Mouse (Mus musculus) ES-Bruce4 (cell line): ENCODE results near the gene Cox17.

ENCODE experiments used
- CTCF ChIP-seq: IDR thresholded peaks from one replicate; pipeline ENCODE4 v1.8.1; 2011; ENCODE audit warnings: low read depth, low read length
- POLR2A ChIP-seq: IDR thresholded peaks from one replicate; pipeline ENCODE4 v1.8.1; 2011; ENCODE audit warnings: low read length; ENCODE audit not compliant: insufficient read depth

DNA sequence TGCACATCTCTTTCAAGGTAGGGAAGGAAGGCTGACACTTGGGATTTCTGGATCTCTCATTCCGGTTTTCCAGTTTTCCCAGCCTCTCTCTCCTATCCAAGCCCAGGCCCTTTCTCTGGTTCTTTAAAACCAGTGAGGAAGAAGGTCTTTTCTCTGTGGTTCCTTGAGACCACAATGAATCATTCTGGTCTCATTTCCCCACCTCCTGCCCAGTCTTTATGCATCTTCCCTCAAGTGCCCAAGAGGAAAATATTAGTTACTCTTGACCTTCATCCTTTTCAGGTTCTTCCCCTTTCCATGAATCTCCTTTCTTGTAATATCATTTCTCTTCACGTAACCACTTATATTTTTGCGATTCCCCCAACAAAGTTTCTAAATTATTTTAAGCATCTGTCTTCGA lies 38.9 kb downstream of the Cox17 start:
- TF ChIP-seq POLR2A (no peak), CTCF (no peak)
